Mouse (Mus musculus) embryonic fibroblast, embryonic 13.5 days (primary cell): ENCODE measurements at regions not wholly inside any gene's neighbourhood (a gene's known extent, or its start where the extent isn't known, plus 50 kb on each side); places are given as distances from the start of the nearest gene placed in this dataset.

Experiments used
- CTCF ChIP-seq: IDR thresholded peaks from 2 replicates; pipeline ENCODE4 v1.5.1; 2011; ENCODE audit warnings: mild to moderate bottlenecking, control low read depth, low read length, moderate library complexity, borderline replicate concordance; ENCODE audit not compliant: insufficient read depth
- POLR2A ChIP-seq: IDR thresholded peaks from 2 replicates; pipeline ENCODE4 v1.6.1; 2011; ENCODE audit warnings: low read depth, mild to moderate bottlenecking, control low read depth, low read length, moderate library complexity

DNA sequence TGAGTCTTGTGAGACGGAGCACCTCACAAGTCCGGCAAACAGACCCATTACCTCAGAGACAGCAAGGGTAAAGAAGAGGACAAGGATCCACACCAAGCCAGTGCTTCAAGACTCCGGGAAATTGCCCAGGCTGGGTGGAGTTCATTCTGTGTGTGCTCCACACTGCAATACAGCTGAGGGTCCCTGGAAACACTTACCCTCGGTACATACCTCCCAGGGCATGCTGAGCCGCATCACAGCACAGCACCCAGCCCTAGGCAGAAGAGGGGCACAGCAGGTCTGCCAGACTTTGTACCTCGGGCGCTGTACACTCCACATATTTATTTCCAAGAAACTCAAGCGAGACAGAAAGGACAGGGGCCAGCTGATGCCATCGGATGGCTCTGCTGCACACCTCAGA, 54.5 kb upstream of the Cmc1 start:
- TF ChIP-seq CTCF (no peak), POLR2A (no peak)
